Mouse (Mus musculus) right cerebral cortex, postnatal 14 days (tissue): ENCODE data around the gene Tssc4.
A peak's percentile ranks its signal among the peaks of the same experiment; 100 is the strongest.

Experiments used
- DNase-seq: peaks from one replicate; pipeline ENCODE4 v3.0.0; 2022

Gene Tssc4

GRCm38 (mm10) chr7:143046358-143046757 is 22.7 kb upstream of the Tssc4 start:
- no peak for DNase-seq

GRCm38 (mm10) chr7:143049331-143049730 is 19.7 kb upstream of the Tssc4 start:
- DNase-seq, result no peak

GRCm38 (mm10) chr7:143049841-143050816 is 18.9 kb upstream of the Tssc4 start:
- DNase-seq, result no peak

- DNase-seq, result no peak
Observed at GRCm38 (mm10) chr7:143051316-143051715, 17.7 kb upstream of the Tssc4 start.

GRCm38 (mm10) chr7:143052626-143053007 is 16.4 kb upstream of the Tssc4 start, which contains the start of gene Cd81:
Gene Cd81, plus strand, starts transcription at chr7:143052739.
- peak; percentile 86 for DNase-seq

- peak; percentile 71 for DNase-seq
Observed at GRCm38 (mm10) chr7:143053008-143053899, 15.8 kb upstream of the Tssc4 start.

GRCm38 (mm10) chr7:143053961-143054611 is 15.0 kb upstream of the Tssc4 start:
- no peak for DNase-seq

- no peak for DNase-seq
Observed at GRCm38 (mm10) chr7:143054612-143054965, 14.5 kb upstream of the Tssc4 start.

GRCm38 (mm10) chr7:143055001-143055400 is 14.0 kb upstream of the Tssc4 start:
- no peak for DNase-seq

GRCm38 (mm10) chr7:143055499-143056186 is 13.4 kb upstream of the Tssc4 start:
- no peak for DNase-seq

- no peak for DNase-seq
Observed at GRCm38 (mm10) chr7:143057023-143057422, 12.0 kb upstream of the Tssc4 start.

GRCm38 (mm10) chr7:143057667-143058220 is 11.3 kb upstream of the Tssc4 start:
- no peak for DNase-seq

GRCm38 (mm10) chr7:143058221-143058697 is 10.8 kb upstream of the Tssc4 start:
- no peak for DNase-seq

GRCm38 (mm10) chr7:143059202-143059870 is 9.7 kb upstream of the Tssc4 start:
- DNase-seq, result no peak

GRCm38 (mm10) chr7:143062704-143063103 is 6.3 kb upstream of the Tssc4 start:
- no peak for DNase-seq

GRCm38 (mm10) chr7:143064226-143064625 is 4.8 kb upstream of the Tssc4 start:
- DNase-seq, result no peak

GRCm38 (mm10) chr7:143065692-143066091 is 3.4 kb upstream of the Tssc4 start:
- no peak for DNase-seq

- no peak for DNase-seq
Observed at GRCm38 (mm10) chr7:143067469-143067868, 1.6 kb upstream of the Tssc4 start.

GRCm38 (mm10) chr7:143067897-143068296 is 1.2 kb upstream of the Tssc4 start:
- DNase-seq, result no peak

GRCm38 (mm10) chr7:143068316-143068881 is 650 bp upstream of the Tssc4 start:
- peak; percentile 71 for DNase-seq
